Mouse (Mus musculus) erythroblast, embryonic 14.5 days (primary cell): ENCODE results near the gene Dpysl5.

Experiments
- GATA1 ChIP-seq: IDR thresholded peaks from 2 replicates; pipeline ENCODE4 v1.6.1; 2012; ENCODE audit warnings: low read length, inconsistent platforms, mixed read lengths
- TAL1 ChIP-seq: IDR thresholded peaks from 3 replicates; pipeline ENCODE4 v1.6.1; 2012; ENCODE audit warnings: low read length, inconsistent platforms, mixed read lengths

- TF ChIP-seq TAL1 (no peak), GATA1 (no peak)
Observed at GRCm38 (mm10) chr5:30716311-30716710, 4.9 kb downstream of the Dpysl5 start.
